Mouse (Mus musculus) testis, postnatal 10 days (tissue): Measurements from ENCODE around the gene Tgif2lx2.
"Not testable (repeated sequence)": the region's sequence is repeated elsewhere in the genome, so short reads cannot be mapped to it uniquely, and the experiment has no call there.

Source experiments
- DNase-seq: peaks from one replicate; pipeline ENCODE4 v3.0.0; 2021; ENCODE audit warnings: low spot score

The Tgif2lx2 gene

GRCm38 (mm10) chrX:118426927-118427326 lies at the start of gene Tgif2lx2:
Gene Tgif2lx2 (plus strand): TSS chrX:118427227.
- DNase-seq: not testable (repeated sequence)
